Mouse (Mus musculus): ENCODE measurements around the gene Cabp7. TPM values are rescaled to one million over a fixed set of nuclear protein-coding genes. Genes with fewer than 3 reads are reported as not detected.

The Cabp7 gene
- total and polyA plus RNA-seq, 3 experiments: 0.51 TPM; not detected in 2

GRCm38 (mm10) chr11:4752836-4753235 lies 6.3 kb upstream of the Cabp7 start:
- Histone ChIP-seq H3K4me2 (ENCODE audit: insufficient read depth, low read depth, poor library complexity, severe bottlenecking) (no peak overlapping the region), H3K9ac (ENCODE audit: insufficient read depth, low read depth) (no peak overlapping the region), H3K9me3 (replicated peaks; ENCODE audit: low read length) (peaks cover 8% of the 10 kb centered on the region), H3K27ac (ENCODE audit: insufficient read depth, low read depth) (no peak overlapping the region), H3K4me3 (replicated peaks in 1 of 3; ENCODE audit: low read depth in 2 of 3, low read length in 2 of 3, poor library complexity in 1 of 3) (no peak overlapping the region), H3K4me1 (ENCODE audit: control insufficient read depth in 1 of 2, insufficient read depth in 2 of 2) (peaks cover 2 to 21% of the 10 kb centered on the region in 2 experiments; a peak in 2 of 4 replicates), H3K27me3 (replicated peaks) (peaks cover 9% of the 10 kb centered on the region), H3K36me3 (replicated peaks in 1 of 2; ENCODE audit: control insufficient read depth in 1 of 2, insufficient read depth in 1 of 2, low read length in 1 of 2) (peaks cover 0 to 1% of the 10 kb centered on the region in 2 experiments), H3K79me2 (replicated peaks; ENCODE audit: control insufficient read depth, extremely low read depth, insufficient read depth, poor library complexity, severe bottlenecking) (no peaks in the 10 kb centered on the region)
- DNase-seq (ENCODE audit: extremely low read depth): no peak
- TF ChIP-seq ETS1 (conservative IDR thresholded peaks at IDR 0.05; ENCODE audit: low read depth, low read length): no peak
- TF ChIP-seq JUND (conservative IDR thresholded peaks at IDR 0.05; ENCODE audit: low read depth, low read length): no peak
- no peak for TF ChIP-seq ZNF384 (IDR thresholded peaks at IDR 0.05; ENCODE audit: low read depth, low read length)
- no peak for TF ChIP-seq EP300 (IDR thresholded peaks at IDR 0.05; ENCODE audit: low read length)
- in situ Hi-C loops (cut with MboI; ENCODE audit: low pct_ligation_motif_present, low pct_unique_long_range_greater_than_20kb, low sequenced_read_pairs) (no loop called here), dilution Hi-C loops (cut with MboI; ENCODE audit: extremely low pct_ligation_motif_present, extremely low pct_unique_long_range_greater_than_20kb, low sequenced_read_pairs) (no loop called here)

- Histone ChIP-seq H3K27ac (ENCODE audit: insufficient read depth, low read depth) (no peak overlapping the region), H3K9me3 (replicated peaks; ENCODE audit: low read length) (peaks cover 18% of the 10 kb centered on the region), H3K9ac (ENCODE audit: insufficient read depth, low read depth) (no peak overlapping the region), H3K4me2 (ENCODE audit: insufficient read depth, low read depth, poor library complexity, severe bottlenecking) (no peak overlapping the region), H3K36me3 (replicated peaks in 1 of 2; ENCODE audit: control insufficient read depth in 1 of 2, insufficient read depth in 1 of 2, low read length in 1 of 2) (no peaks in the 10 kb centered on the region), H3K4me1 (ENCODE audit: control insufficient read depth in 1 of 2, insufficient read depth in 2 of 2) (no peaks in the 10 kb centered on the region), H3K4me3 (replicated peaks in 1 of 3; ENCODE audit: low read depth in 2 of 3, low read length in 2 of 3, poor library complexity in 1 of 3) (no peak overlapping the region), H3K27me3 (replicated peaks) (peaks cover 9% of the 10 kb centered on the region), H3K79me2 (replicated peaks; ENCODE audit: control insufficient read depth, extremely low read depth, insufficient read depth, poor library complexity, severe bottlenecking) (no peaks in the 10 kb centered on the region)
- DNase-seq (ENCODE audit: extremely low read depth): peak; percentile 47
- dilution Hi-C loops (cut with MboI; ENCODE audit: extremely low pct_ligation_motif_present, extremely low pct_unique_long_range_greater_than_20kb, low sequenced_read_pairs): no loop called here
- TF ChIP-seq SIN3A (IDR thresholded peaks at IDR 0.05; ENCODE audit: low read length): peak; percentile 62; the same call in 1 of the 2 replicates
- TF ChIP-seq RCOR1 (conservative IDR thresholded peaks at IDR 0.05; ENCODE audit: low read depth, low read length): no peak
- peak; percentile 14; the same call in 1 of the 2 replicates for TF ChIP-seq SMC3 (IDR thresholded peaks at IDR 0.05; ENCODE audit: low read depth, low read length)
- no peak for TF ChIP-seq MAX (IDR thresholded peaks at IDR 0.05; ENCODE audit: low read length)
- peak; percentile 69 for TF ChIP-seq MXI1 (IDR thresholded peaks at IDR 0.05; ENCODE audit: low read depth, low read length)
- in situ Hi-C loops (cut with MboI; ENCODE audit: low pct_ligation_motif_present, low pct_unique_long_range_greater_than_20kb, low sequenced_read_pairs): no loop called here
Observed at GRCm38 (mm10) chr11:4750263-4750662, 3.7 kb upstream of the Cabp7 start.

- peaks cover 9% of the 10 kb centered on the region for H3K27me3 ChIP-seq (replicated peaks)
- H3K4me3 ChIP-seq (replicated peaks in 1 of 3; ENCODE audit: low read depth in 2 of 3, low read length in 2 of 3, poor library complexity in 1 of 3): no peak overlapping the region
Observed at GRCm38 (mm10) chr11:4747285-4747684, 707 bp upstream of the Cabp7 start.

More at GRCm38 (mm10) chr11:4747285-4747684, 707 bp upstream of the Cabp7 start:
- in situ Hi-C loops (cut with MboI; ENCODE audit: low pct_ligation_motif_present, low pct_unique_long_range_greater_than_20kb, low sequenced_read_pairs): no loop called here
- no peak overlapping the region for H3K9ac ChIP-seq (ENCODE audit: insufficient read depth, low read depth)
- no peak overlapping the region for H3K4me2 ChIP-seq (ENCODE audit: insufficient read depth, low read depth, poor library complexity, severe bottlenecking)
- no peaks in the 10 kb centered on the region for H3K4me1 ChIP-seq (ENCODE audit: control insufficient read depth in 1 of 2, insufficient read depth in 2 of 2)
- no peaks in the 10 kb centered on the region for H3K79me2 ChIP-seq (replicated peaks; ENCODE audit: control insufficient read depth, extremely low read depth, insufficient read depth, poor library complexity, severe bottlenecking)
- H3K36me3 ChIP-seq (replicated peaks in 1 of 2; ENCODE audit: control insufficient read depth in 1 of 2, insufficient read depth in 1 of 2, low read length in 1 of 2): no peaks in the 10 kb centered on the region
- no peak overlapping the region for H3K27ac ChIP-seq (ENCODE audit: insufficient read depth, low read depth)
- DNase-seq (ENCODE audit: extremely low read depth): no peak
- TF ChIP-seq JUND (conservative IDR thresholded peaks at IDR 0.05; ENCODE audit: low read depth, low read length) (no peak), E2F4 (IDR thresholded peaks at IDR 0.05; ENCODE audit: insufficient replicate concordance, low read depth, low read length) (no peak), JUN (IDR thresholded peaks at IDR 0.05; ENCODE audit: insufficient read depth, low read depth, low read length) (no peak), ZKSCAN1 (IDR thresholded peaks at IDR 0.05; ENCODE audit: borderline replicate concordance, low read depth, low read length) (no peak), ZC3H11A (IDR thresholded peaks at IDR 0.05; ENCODE audit: low read depth, low read length) (no peak), POLR2AphosphoS2 (IDR thresholded peaks at IDR 0.05; ENCODE audit: low read depth, low read length) (no peak)
- dilution Hi-C loops (cut with MboI; ENCODE audit: extremely low pct_ligation_motif_present, extremely low pct_unique_long_range_greater_than_20kb, low sequenced_read_pairs): no loop called here
- peaks cover 10% of the 10 kb centered on the region for H3K9me3 ChIP-seq (replicated peaks; ENCODE audit: low read length)
